Mouse (Mus musculus) G1E (cell line): Measurements from ENCODE around the gene Mcm8. TPM values are rescaled to one million over a fixed set of nuclear protein-coding genes. Genes with fewer than 3 reads are reported as not detected.

Source experiments
- ATAC-seq: 2 replicates; pipeline ENCODE4 v1.8.0; 2016; ENCODE audit warnings: mild to moderate bottlenecking; ENCODE audit not compliant: insufficient number of reproducible peaks, poor library complexity, low FRiP score, severe bottlenecking; ENCODE audit errors: extremely low read depth
- DNase-seq: peaks from one replicate; pipeline ENCODE4 v3.0.0; 2012; ENCODE audit warnings: low spot score
- H3K27me3 ChIP-seq: 2 replicates; pipeline ENCODE4 v1.6.1; 2012; ENCODE audit warnings: mild to moderate bottlenecking, low read length, inconsistent platforms; ENCODE audit not compliant: insufficient read depth
- H3K36me3 ChIP-seq: replicated peaks from 2 replicates; pipeline ENCODE3; 2012; ENCODE audit warnings: mild to moderate bottlenecking, inconsistent platforms
- H3K4me1 ChIP-seq: 2 replicates; pipeline ENCODE4 v1.6.1; 2012; ENCODE audit warnings: low read depth, low read length, inconsistent platforms, mixed read lengths; ENCODE audit not compliant: insufficient read depth
- H3K4me3 ChIP-seq: 2 replicates; pipeline ENCODE4 v1.5.1; 2012; ENCODE audit warnings: low read depth, mild to moderate bottlenecking, inconsistent platforms, low read length, moderate library complexity, mixed read lengths
- H3K9me3 ChIP-seq: replicated peaks from 2 replicates; pipeline ENCODE4 v1.6.1; 2012; ENCODE audit warnings: inconsistent platforms
- CTCF ChIP-seq: IDR thresholded peaks from 2 replicates; pipeline ENCODE4 v1.5.1; 2012; ENCODE audit warnings: low read depth, low read length, inconsistent platforms, mixed read lengths
- GATA1 ChIP-seq: IDR thresholded peaks from 2 replicates; pipeline ENCODE4 v1.6.1; 2012; ENCODE audit warnings: borderline replicate concordance, low read length, inconsistent platforms, mixed read lengths
- GATA2 ChIP-seq: IDR thresholded peaks from 2 replicates; pipeline ENCODE4 v1.6.1; 2012; ENCODE audit warnings: low read depth, low read length, inconsistent platforms, borderline replicate concordance
- POLR2AphosphoS5 ChIP-seq: IDR thresholded peaks from 2 replicates; pipeline ENCODE4 v1.6.1; 2012; ENCODE audit warnings: low read depth, low read length, inconsistent platforms; ENCODE audit not compliant: insufficient replicate concordance
- TAL1 ChIP-seq: conservative IDR thresholded peaks from 2 replicates; pipeline ENCODE4 v1.6.1; 2012; ENCODE audit warnings: low read depth, low read length, inconsistent platforms, mixed read lengths
- polyA plus RNA-seq: library from polyadenylated mRNA; stranded (reverse); fragments of >175 nt; gene quantifications from 2 replicates; pipeline ENCODE4 v1.2.3, GENCODE M21; 2012
- total RNA-seq, 2 experiments: library from RNA; stranded (forward) in 1 of 2; stranded (reverse) in 1 of 2; fragments of 200-1000 nt in 1 of 2; fragments of >200 nt in 1 of 2; fragmentation: Nextera tagmentation in 1 of 2; gene quantifications; 2 replicates each; pipeline ENCODE4 v1.2.3; 2014 to 2017

Mcm8 gene
- total and polyA plus RNA-seq, 3 experiments = 3.2 to 35.7 (median 16.4) TPM

GRCm38 (mm10) chr2:132870286-132870685, 54.3 kb downstream of the Mcm8 start:
- no peak overlapping the region for H3K4me3 ChIP-seq
- 0 out of 2 replicates have a peak, but pooled peaks cover 2% of the 10 kb centered on the region for H3K4me1 ChIP-seq
- DNase-seq (no peak), ATAC-seq (no peak)
- TF ChIP-seq CTCF (no peak), TAL1 (no peak), GATA1 (no peak), GATA2 (no peak), POLR2AphosphoS5 (no peak)
- no peaks in the 10 kb centered on the region for H3K9me3 ChIP-seq
- peaks cover 23% of the 10 kb centered on the region for H3K36me3 ChIP-seq
- peaks cover 4% of the 10 kb centered on the region for H3K27me3 ChIP-seq

GRCm38 (mm10) chr2:132871663-132872062, 55.7 kb downstream of the Mcm8 start:
- 0 out of 2 replicates have a peak, but pooled peaks cover 2% of the 10 kb centered on the region for H3K4me1 ChIP-seq
- no peak for ATAC-seq
- TF ChIP-seq CTCF (no peak), GATA2 (no peak), POLR2AphosphoS5 (no peak), TAL1 (no peak), GATA1 (no peak)

GRCm38 (mm10) chr2:132873657-132874326, 57.9 kb downstream of the Mcm8 start:
- Histone ChIP-seq H3K4me1 (0 out of 2 replicates have a peak, but pooled peaks cover 2% of the 10 kb centered on the region), H3K36me3 (no peaks in the 10 kb centered on the region), H3K27me3 (peaks cover 16% of the 10 kb centered on the region), H3K4me3 (no peak overlapping the region), H3K9me3 (no peaks in the 10 kb centered on the region)
- TF ChIP-seq TAL1 (no peak), GATA1 (no peak), CTCF (no peak), POLR2AphosphoS5 (no peak), GATA2 (no peak)
- DNase-seq (no peak), ATAC-seq (no peak)

More at GRCm38 (mm10) chr2:132871663-132872062, 55.7 kb downstream of the Mcm8 start:
- peaks cover 12% of the 10 kb centered on the region for H3K36me3 ChIP-seq
- no peaks in the 10 kb centered on the region for H3K9me3 ChIP-seq
- no peak overlapping the region for H3K4me3 ChIP-seq
- no peak for DNase-seq
- peaks cover 13% of the 10 kb centered on the region for H3K27me3 ChIP-seq

GRCm38 (mm10) chr2:132876991-132877390, 61.0 kb downstream of the Mcm8 start:
- no peak for DNase-seq
- Histone ChIP-seq H3K4me3 (no peak overlapping the region), H3K36me3 (no peaks in the 10 kb centered on the region), H3K4me1 (peaks cover 4% of the 10 kb centered on the region; the same call in 1 of the 2 replicates), H3K9me3 (no peaks in the 10 kb centered on the region), H3K27me3 (peaks cover 40% of the 10 kb centered on the region)
- no peak for ATAC-seq
- TF ChIP-seq CTCF = no peak
- TF ChIP-seq POLR2AphosphoS5 = no peak
- no peak for TF ChIP-seq TAL1
- TF ChIP-seq GATA2 = no peak
- TF ChIP-seq GATA1 = no peak

- ATAC-seq (no peak), DNase-seq (no peak)
- no peak for TF ChIP-seq POLR2AphosphoS5
- no peak for TF ChIP-seq GATA1
- TF ChIP-seq GATA2 = no peak
- no peak for TF ChIP-seq CTCF
- no peak for TF ChIP-seq TAL1
- Histone ChIP-seq H3K4me3 (no peak overlapping the region), H3K4me1 (peaks cover 4% of the 10 kb centered on the region; the same call in 1 of the 2 replicates), H3K27me3 (peaks cover 40% of the 10 kb centered on the region), H3K36me3 (no peaks in the 10 kb centered on the region), H3K9me3 (no peaks in the 10 kb centered on the region)
These were observed 63.5 kb downstream of the Mcm8 start for GRCm38 (mm10) chr2:132879261-132880044.

- TF ChIP-seq GATA2 (no peak), POLR2AphosphoS5 (no peak), GATA1 (no peak), CTCF (no peak), TAL1 (no peak)
- Histone ChIP-seq H3K36me3 (no peaks in the 10 kb centered on the region), H3K4me3 (no peak within 1 kb of the TSS), H3K27me3 (peaks cover 38% of the 10 kb centered on the region), H3K4me1 (peaks cover 4% of the 10 kb centered on the region; the same call in 1 of the 2 replicates), H3K9me3 (no peaks in the 10 kb centered on the region)
- ATAC-seq (no peak), DNase-seq (no peak)
These were observed 65.1 kb downstream of the Mcm8 start, which contains the start of gene Lrrn4 for GRCm38 (mm10) chr2:132880844-132881645. Gene Lrrn4 (minus strand): TSS chr2:132880891.
